Mouse (Mus musculus) heart, adult 8-10 months (tissue): ENCODE results near the gene Sgta. TPM values are rescaled to one million over a fixed set of nuclear protein-coding genes. Genes with fewer than 3 reads are reported as not detected.

Experiments
- microRNA-seq: library from miRNA; unstranded; fragments of <30 nt; microRNA quantifications from one replicate; pipeline ENCODE4 v1.2.0, GENCODE M21; 2022
- total RNA-seq, 4 experiments: library from RNA; stranded (reverse); gene quantifications; 2 replicates each; pipeline ENCODE4 v1.2.4; 2022

Sgta gene
- total RNA-seq, 4 experiments from 2014 or later: 92.0 to 102 (median 99.4) TPM

Small RNA genes lying within 50 kb of the gene (microRNA-seq; reads per million reads assigned to microRNA genes)
- gene Mir5615-1 (not detected), gene Mir5615-2 (not detected)

Other genes with a start within 250 kb of the Sgta start
- gene Jsrp1, start 246.7 kb downstream of the Sgta start, total RNA-seq: 1 to 10 TPM in 1 of 4 experiments, under 1 TPM in 3; 0.47 to 1.6 (median 0.75) TPM
- 1,000 to 10,000 TPM in 2 of 4 experiments, 100 to 1,000 TPM in 2; 848 to 1,083 (median 963) TPM for gene Oaz1, start 233.5 kb downstream of the Sgta start, total RNA-seq
- gene Lingo3, start 216.1 kb downstream of the Sgta start, total RNA-seq: 10 to 100 TPM in 3 of 4 experiments, 1 to 10 TPM in 1; 7.8 to 14.0 (median 12.6) TPM
- gene Lsm7, start 205.0 kb downstream of the Sgta start, total RNA-seq: 10 to 100 TPM; 23.3 to 32.5 (median 25.0) TPM
- 10 to 100 TPM; 11.1 to 15.9 (median 14.4) TPM for gene Sppl2b, start 204.9 kb downstream of the Sgta start, total RNA-seq
- not detected for gene Tmprss9, start 188.3 kb downstream of the Sgta start, total RNA-seq
- gene Timm13, start 159.2 kb downstream of the Sgta start, total RNA-seq: 100 to 1,000 TPM; 117 to 135 (median 123) TPM
- 1 to 10 TPM; 3.5 to 6.3 (median 4.8) TPM for gene Lmnb2, start 141.9 kb downstream of the Sgta start, total RNA-seq
- gene Gadd45b, start 130.1 kb downstream of the Sgta start, total RNA-seq: 10 to 100 TPM in 2 of 4 experiments, 1 to 10 TPM in 2; 5.0 to 18.1 (median 12.0) TPM
- 1 to 10 TPM; 1.0 to 1.7 (median 1.5) TPM for gene Gng7, start 45.2 kb downstream of the Sgta start, total RNA-seq
- under 1 TPM in 1 of 4 experiments, not detected in 3; 0.44 TPM for gene Diras1, start 34.5 kb downstream of the Sgta start, total RNA-seq
- 10 to 100 TPM; 12.1 to 14.1 (median 12.7) TPM for gene Slc39a3, start 22.8 kb downstream of the Sgta start, total RNA-seq
- 10 to 100 TPM; 12.3 to 14.9 (median 13.2) TPM for gene Thop1, start 9.9 kb upstream of the Sgta start, total RNA-seq
- gene Creb3l3, start 38.7 kb upstream of the Sgta start, total RNA-seq: under 1 TPM in 3 of 4 experiments, not detected in 1; 0.14 to 0.53 (median 0.27) TPM
- 100 to 1,000 TPM; 110 to 137 (median 130) TPM for gene Map2k2, start 45.7 kb upstream of the Sgta start, total RNA-seq
- gene Zbtb7a, start 75.0 kb upstream of the Sgta start, total RNA-seq: 10 to 100 TPM; 39.4 to 41.9 (median 40.7) TPM
- 10 to 100 TPM; 16.8 to 18.6 (median 17.0) TPM for gene Pias4, start 107.7 kb upstream of the Sgta start, total RNA-seq
- gene Eef2, start 116.5 kb upstream of the Sgta start, total RNA-seq: 1,000 to 10,000 TPM; 1,076 to 1,267 (median 1,170) TPM
- 10 to 100 TPM; 26.3 to 35.5 (median 29.8) TPM for gene Dapk3, start 122.8 kb upstream of the Sgta start, total RNA-seq
- gene 4930442H23Rik, start 123.7 kb upstream of the Sgta start, total RNA-seq: not detected
- gene Nmrk2, start 141.9 kb upstream of the Sgta start, total RNA-seq: 10 to 100 TPM in 1 of 4 experiments, 1 to 10 TPM in 3; 5.8 to 18.8 (median 8.2) TPM
- gene Atcay, start 170.7 kb upstream of the Sgta start, total RNA-seq: under 1 TPM in 1 of 4 experiments, not detected in 3; 0.63 TPM
- 1 to 10 TPM; 1.6 to 3.1 (median 2.7) TPM for gene Zfr2, start 173.0 kb upstream of the Sgta start, total RNA-seq
- gene Matk, start 192.8 kb upstream of the Sgta start, total RNA-seq: under 1 TPM; 0.26 to 0.75 (median 0.62) TPM
- 100 to 1,000 TPM; 105 to 124 (median 112) TPM for gene Mrpl54, start 206.8 kb upstream of the Sgta start, total RNA-seq
- 100 to 1,000 TPM; 105 to 122 (median 112) TPM for gene Apba3, start 206.8 kb upstream of the Sgta start, total RNA-seq
- under 1 TPM in 1 of 4 experiments, not detected in 3; 0.22 TPM for gene Tjp3, start 231.4 kb upstream of the Sgta start, total RNA-seq
- gene Pip5k1c, start 232.8 kb upstream of the Sgta start, total RNA-seq: 10 to 100 TPM; 25.7 to 29.5 (median 26.8) TPM